Mouse (Mus musculus) hindbrain, embryonic 12.5 days (tissue): ENCODE measurements around the gene Tead1. TPM values are rescaled to one million over a fixed set of nuclear protein-coding genes. Genes with fewer than 3 reads are reported as not detected.
"Not testable (repeated sequence)": the region's sequence is repeated elsewhere in the genome, so short reads cannot be mapped to it uniquely, and the experiment has no call there.

Source experiments
- ATAC-seq: fragments of 200-750 bp; cut with Nextera tagmentation; 2 replicates; pipeline ENCODE4 v1.8.0; 2017; ENCODE audit warnings: moderate TSS enrichment; ENCODE audit not compliant: low FRiP score
- H3K27ac ChIP-seq: fragments of 300-500 bp; sonication (generic); 2 replicates; pipeline ENCODE4 v1.5.1; 2016; ENCODE audit warnings: mild to moderate bottlenecking
- H3K27me3 ChIP-seq: fragments of 300-500 bp; sonication (generic); 2 replicates; pipeline ENCODE4 v1.6.1; 2016; ENCODE audit warnings: mild to moderate bottlenecking
- H3K36me3 ChIP-seq: fragments of 300-500 bp; sonication (generic); 2 replicates; pipeline ENCODE4 v1.6.1; 2016; ENCODE audit warnings: mild to moderate bottlenecking
- H3K4me1 ChIP-seq: fragments of 300-500 bp; sonication (generic); 2 replicates; pipeline ENCODE4 v1.6.1; 2016
- H3K4me2 ChIP-seq: fragments of 300-500 bp; sonication (generic); replicated peaks from 2 replicates; pipeline ENCODE4 v1.6.1; 2016; ENCODE audit warnings: mild to moderate bottlenecking
- H3K4me3 ChIP-seq: fragments of 300-500 bp; sonication (generic); 2 replicates; pipeline ENCODE4 v1.5.1; 2016; ENCODE audit warnings: mild to moderate bottlenecking
- H3K9ac ChIP-seq: fragments of 300-500 bp; sonication (generic); 2 replicates; pipeline ENCODE4 v1.6.1; 2016; ENCODE audit warnings: mild to moderate bottlenecking, moderate library complexity
- H3K9me3 ChIP-seq: fragments of 300-500 bp; sonication (generic); replicated peaks from 2 replicates; pipeline ENCODE4 v1.6.1; 2016; ENCODE audit warnings: mild to moderate bottlenecking
- WGBS: fragments of 180-500 bp; shearing (Covaris S2); methylation state at CpG from one replicate; pipeline ENCODE4 v1.1.7; 2016; 5-methylcytosine and 5-hydroxymethylcytosine counted together
- polyA plus RNA-seq: library from polyadenylated mRNA; unstranded; fragments of >200 nt; fragmentation: Nextera tagmentation; extraction: Ambion mirVana; gene quantifications from 2 replicates; pipeline ENCODE4 v1.2.1, GENCODE M21; 2016

Tead1 gene
- polyA plus RNA-seq, 1 experiment from 2014 or later, result 25.4 TPM

- Histone ChIP-seq H3K27me3 (no peaks in the 10 kb centered on the region), H3K4me2 (no peak overlapping the region), H3K36me3 (no peaks in the 10 kb centered on the region), H3K4me1 (peaks cover 21% of the 10 kb centered on the region), H3K4me3 (no peak overlapping the region), H3K9me3 (no peaks in the 10 kb centered on the region), H3K27ac (no peak overlapping the region), H3K9ac (no peak overlapping the region)
- no peak for ATAC-seq
- WGBS, result 31% methylated on average over 4 of the region's 4 CpGs
Measured at GRCm38 (mm10) chr7:112922801-112923200, 243.7 kb downstream of the Tead1 start.

GRCm38 (mm10) chr7:112923712-112924111 is 244.6 kb downstream of the Tead1 start:
- Histone ChIP-seq H3K4me2 (no peak overlapping the region), H3K4me3 (no peak overlapping the region), H3K36me3 (no peaks in the 10 kb centered on the region), H3K9me3 (no peaks in the 10 kb centered on the region), H3K27ac (no peak overlapping the region), H3K27me3 (peaks cover 2% of the 10 kb centered on the region; the same call in 1 of the 2 replicates), H3K9ac (no peak overlapping the region), H3K4me1 (peaks cover 12% of the 10 kb centered on the region)
- 82% methylated on average over 3 of the region's 3 CpGs for WGBS
- no peak for ATAC-seq

- Histone ChIP-seq H3K9ac (no peak overlapping the region), H3K36me3 (no peaks in the 10 kb centered on the region), H3K4me3 (no peak overlapping the region), H3K27ac (no peak overlapping the region), H3K9me3 (no peaks in the 10 kb centered on the region), H3K27me3 (peaks cover 4% of the 10 kb centered on the region; the same call in 1 of the 2 replicates), H3K4me1 (peaks cover 3% of the 10 kb centered on the region; the same call in 1 of the 2 replicates), H3K4me2 (no peak overlapping the region)
- WGBS, result 59% methylated on average over 7 of the region's 7 CpGs
- no peak for ATAC-seq
Measured at GRCm38 (mm10) chr7:112930669-112931068, 251.6 kb downstream of the Tead1 start.

- WGBS, result 92% methylated on average over 5 of the region's 5 CpGs
- not testable (repeated sequence) for ATAC-seq, H3K27me3 ChIP-seq, H3K9me3 ChIP-seq, H3K4me3 ChIP-seq, H3K27ac ChIP-seq, H3K9ac ChIP-seq, H3K4me1 ChIP-seq, H3K4me2 ChIP-seq, H3K36me3 ChIP-seq
Measured at GRCm38 (mm10) chr7:112935876-112936275, 256.8 kb downstream of the Tead1 start.

- no peaks in the 10 kb centered on the region; the same call in 1 of the 2 replicates for H3K4me1 ChIP-seq
- ATAC-seq, result no peak
Measured at GRCm38 (mm10) chr7:112937089-112937488, 258.0 kb downstream of the Tead1 start.

GRCm38 (mm10) chr7:112938959-112939358 is 259.8 kb downstream of the Tead1 start:
- no peak overlapping the region for H3K4me3 ChIP-seq
- H3K27ac ChIP-seq, result no peak overlapping the region
- 30% methylated on average over 5 of the region's 5 CpGs for WGBS
- no peaks in the 10 kb centered on the region for H3K9me3 ChIP-seq
- no peak overlapping the region for H3K4me2 ChIP-seq
- H3K4me1 ChIP-seq, result no peaks in the 10 kb centered on the region; the same call in 1 of the 2 replicates
- no peaks in the 10 kb centered on the region for H3K27me3 ChIP-seq
- no peaks in the 10 kb centered on the region for H3K36me3 ChIP-seq
- no peak overlapping the region for H3K9ac ChIP-seq
- ATAC-seq, result no peak

More at GRCm38 (mm10) chr7:112937089-112937488, 258.0 kb downstream of the Tead1 start:
- no peaks in the 10 kb centered on the region for H3K36me3 ChIP-seq
- no peaks in the 10 kb centered on the region for H3K27me3 ChIP-seq
- H3K27ac ChIP-seq, result no peak overlapping the region
- no peak overlapping the region for H3K4me2 ChIP-seq
- 94% methylated on average over 8 of the region's 8 CpGs for WGBS
- H3K9me3 ChIP-seq, result no peaks in the 10 kb centered on the region
- H3K4me3 ChIP-seq, result no peak overlapping the region
- H3K9ac ChIP-seq, result no peak overlapping the region

- Histone ChIP-seq H3K9ac (no peak overlapping the region), H3K9me3 (no peaks in the 10 kb centered on the region), H3K36me3 (no peaks in the 10 kb centered on the region), H3K27ac (no peak overlapping the region), H3K4me3 (no peak overlapping the region), H3K4me1 (no peaks in the 10 kb centered on the region; the same call in 1 of the 2 replicates), H3K4me2 (no peak overlapping the region), H3K27me3 (no peaks in the 10 kb centered on the region)
- WGBS, result 76% methylated on average over 5 of the region's 5 CpGs
- ATAC-seq, result no peak
Measured at GRCm38 (mm10) chr7:112942567-112942966, 263.4 kb downstream of the Tead1 start.

GRCm38 (mm10) chr7:112943056-112943455 is 263.9 kb downstream of the Tead1 start:
- no peaks in the 10 kb centered on the region; the same call in 1 of the 2 replicates for H3K4me1 ChIP-seq
- no peak overlapping the region for H3K4me2 ChIP-seq
- H3K27me3 ChIP-seq, result no peaks in the 10 kb centered on the region
- WGBS, result 84% methylated on average over 1 of the region's 1 CpGs
- no peak overlapping the region for H3K9ac ChIP-seq
- no peak for ATAC-seq
- no peak overlapping the region for H3K27ac ChIP-seq
- no peaks in the 10 kb centered on the region for H3K36me3 ChIP-seq
- no peak overlapping the region for H3K4me3 ChIP-seq
- H3K9me3 ChIP-seq, result no peaks in the 10 kb centered on the region

- no peak overlapping the region for H3K9ac ChIP-seq
- no peak overlapping the region for H3K4me3 ChIP-seq
- H3K9me3 ChIP-seq, result no peaks in the 10 kb centered on the region
- 67% methylated on average over 6 of the region's 6 CpGs for WGBS
- no peak overlapping the region for H3K4me2 ChIP-seq
- no peaks in the 10 kb centered on the region for H3K36me3 ChIP-seq
- 0 out of 2 replicates have a peak, but pooled peaks cover 4% of the 10 kb centered on the region for H3K27me3 ChIP-seq
- H3K4me1 ChIP-seq, result no peaks in the 10 kb centered on the region
- no peak for ATAC-seq
- no peak overlapping the region for H3K27ac ChIP-seq
Measured at GRCm38 (mm10) chr7:112946706-112947105, 267.6 kb downstream of the Tead1 start.

GRCm38 (mm10) chr7:112953777-112954291 is 274.7 kb downstream of the Tead1 start, which contains the start of gene Rassf10:
Rassf10 (plus strand) TSS chr7:112953962.
- H3K4me3 ChIP-seq, result peak within 1 kb of the TSS; percentile 47
- ATAC-seq, result peak; percentile 56; the same call in 1 of the 2 replicates
- peaks cover 50% of the 10 kb centered on the region for H3K27me3 ChIP-seq
- H3K4me2 ChIP-seq, result peak within 1 kb of the TSS; percentile 80
- H3K9ac ChIP-seq, result peak within 1 kb of the TSS; percentile 32
- H3K4me1 ChIP-seq, result peaks cover 23% of the 10 kb centered on the region
- H3K27ac ChIP-seq, result no peak within 1 kb of the TSS
- no peaks in the 10 kb centered on the region for H3K36me3 ChIP-seq
- no peaks in the 10 kb centered on the region for H3K9me3 ChIP-seq
- under 1% methylated on average over 41 of the region's 41 CpGs for WGBS

GRCm38 (mm10) chr7:112954351-112955102 is 275.4 kb downstream of the Tead1 start:
- Histone ChIP-seq H3K9ac (peak overlapping the region; percentile 32), H3K4me2 (peak overlapping the region; percentile 80), H3K9me3 (no peaks in the 10 kb centered on the region), H3K36me3 (no peaks in the 10 kb centered on the region), H3K4me1 (peaks cover 23% of the 10 kb centered on the region), H3K27ac (no peak overlapping the region), H3K27me3 (peaks cover 50% of the 10 kb centered on the region), H3K4me3 (peak overlapping the region; percentile 47)
- WGBS, result under 1% methylated on average over 81 of the region's 82 CpGs
- ATAC-seq, result peak; percentile 68; the same call in 1 of the 2 replicates

GRCm38 (mm10) chr7:112955103-112955827 is 276.1 kb downstream of the Tead1 start:
- Histone ChIP-seq H3K27me3 (peaks cover 50% of the 10 kb centered on the region), H3K9me3 (no peaks in the 10 kb centered on the region), H3K4me2 (peak overlapping the region; percentile 80), H3K9ac (peak overlapping the region; percentile 32), H3K27ac (no peak overlapping the region), H3K36me3 (no peaks in the 10 kb centered on the region), H3K4me3 (peak overlapping the region; percentile 47), H3K4me1 (peaks cover 23% of the 10 kb centered on the region)
- 0 out of 2 replicates have a peak, but pooled peaks have one; percentile 52 for ATAC-seq
- WGBS, result 4% methylated on average over 40 of the region's 40 CpGs
